Mouse (Mus musculus): ENCODE measurements around the gene Prokr2.

Prokr2 gene

DNA sequence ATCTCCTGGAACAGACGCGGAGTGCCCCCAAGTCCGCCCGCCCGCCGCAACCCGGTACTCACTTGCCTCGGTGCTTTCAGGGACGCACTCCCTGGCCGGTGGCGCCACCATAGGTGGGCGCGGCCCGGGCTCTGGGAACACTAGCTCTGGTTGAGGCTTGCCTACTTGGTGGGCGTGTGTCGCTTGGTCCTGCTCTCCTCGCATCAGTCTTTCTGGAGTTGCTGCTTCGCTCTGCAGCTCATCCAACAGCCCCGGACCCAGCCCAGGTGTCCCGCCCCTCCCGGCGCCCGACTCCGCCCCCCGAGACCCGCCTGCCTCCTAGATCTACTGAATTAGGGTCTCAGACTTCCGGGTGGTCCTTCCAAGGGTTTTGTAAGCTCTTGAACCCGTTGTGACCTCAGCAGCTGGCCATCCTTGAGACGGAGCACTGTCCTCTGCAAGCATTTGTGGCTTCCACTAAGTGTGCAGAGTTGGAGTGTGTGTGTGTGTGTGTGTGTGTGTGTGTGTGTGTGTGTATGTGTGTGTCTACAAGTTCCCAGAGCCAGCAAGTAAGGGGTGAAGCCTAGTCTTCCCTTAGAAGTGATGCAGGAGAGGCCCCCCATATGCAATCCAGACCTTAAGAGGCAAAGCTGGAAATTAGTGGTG, at the start of gene Prokr2:
Gene Prokr2, minus strand, starts transcription at position 254 of the 645 bp plus-strand sequence.
- no peak for DNase-seq

DNA sequence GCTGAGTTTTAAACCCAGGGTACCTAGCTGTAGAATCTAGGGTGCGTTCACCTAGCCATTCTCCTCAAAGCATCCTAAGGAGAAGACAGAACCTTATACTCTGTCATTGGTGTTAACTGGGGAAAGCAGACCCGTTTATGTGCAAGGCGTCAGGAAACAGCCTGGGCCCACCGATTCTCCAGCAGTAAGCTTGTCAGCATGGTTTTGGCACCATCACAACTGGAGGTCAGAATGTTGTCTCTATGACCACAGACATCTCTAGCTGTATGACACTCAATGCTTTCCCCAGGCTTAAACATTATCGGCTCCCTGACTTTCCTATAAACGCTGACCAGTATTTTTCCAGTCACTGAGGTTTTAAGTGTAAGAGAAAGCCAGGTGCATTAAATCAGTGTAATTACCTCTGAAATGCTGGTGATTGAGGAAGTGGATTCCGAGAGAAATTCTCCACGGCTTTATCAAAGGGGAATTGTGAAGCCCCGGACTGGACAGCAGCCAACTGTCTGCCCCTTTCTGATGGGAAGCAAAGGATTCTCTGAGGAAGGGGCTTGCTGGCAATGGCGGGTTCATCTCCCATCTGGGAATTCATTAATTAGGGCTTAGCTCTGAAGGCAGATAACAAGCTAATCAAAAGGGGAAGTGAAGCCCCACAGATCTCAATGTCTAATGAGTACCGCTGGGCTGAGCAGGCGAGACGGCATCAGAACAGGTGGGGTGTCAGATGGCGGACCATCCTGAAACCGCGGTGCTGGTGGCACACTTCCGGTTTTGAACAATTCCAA, 42.1 kb upstream of the Prokr2 start:
- no peak for DNase-seq

DNA sequence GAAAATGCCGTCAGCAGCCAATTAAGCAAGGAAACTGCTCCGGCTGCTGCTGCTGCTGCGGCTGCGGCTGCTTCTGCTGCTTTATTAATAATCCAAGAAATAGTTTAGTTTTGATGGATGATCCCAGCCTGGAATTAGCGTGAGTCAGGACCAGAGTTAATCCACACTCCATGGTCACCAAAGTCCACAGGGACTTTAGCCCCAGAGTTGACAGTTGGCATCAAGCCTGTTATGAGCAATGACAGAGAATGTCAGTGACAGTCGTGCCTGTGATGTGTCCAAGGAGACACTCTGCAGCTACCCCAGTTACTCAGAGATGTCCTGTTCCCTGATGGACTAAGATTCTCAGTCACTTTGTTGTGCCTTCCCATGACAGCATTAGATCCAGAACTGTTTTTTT, 40.3 kb upstream of the Prokr2 start:
- no peak for DNase-seq

DNA sequence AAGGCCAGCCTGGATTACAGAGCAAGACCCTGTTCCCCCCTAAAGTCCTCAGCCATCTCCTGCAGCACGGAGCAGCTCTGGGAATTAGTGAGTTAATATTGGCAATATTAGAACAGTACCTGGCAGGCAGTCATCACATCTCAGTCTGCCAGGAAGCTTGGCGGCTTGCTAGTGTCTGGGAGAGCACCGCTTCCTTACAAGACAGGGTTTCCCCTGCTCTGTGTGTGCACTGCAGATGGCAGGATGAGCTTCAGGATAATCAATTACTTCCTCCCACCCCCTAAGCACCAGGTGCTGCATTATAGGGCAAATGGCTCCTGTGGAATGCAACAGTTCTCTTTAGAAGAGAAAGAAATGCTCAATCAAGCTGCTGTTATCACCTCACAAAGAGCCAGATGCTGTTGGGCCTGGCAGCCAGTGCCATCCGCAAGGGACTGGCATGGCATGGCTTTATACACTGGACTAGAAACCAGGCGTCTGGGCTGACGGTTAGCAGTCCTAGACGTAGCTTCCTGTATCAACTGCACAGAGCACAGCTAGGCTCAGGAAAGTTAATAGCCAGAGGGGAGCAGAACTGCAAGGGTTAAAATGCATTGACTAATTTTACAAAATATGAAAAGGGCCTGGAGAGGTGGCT, 38.3 kb upstream of the Prokr2 start:
- no peak for DNase-seq

DNA sequence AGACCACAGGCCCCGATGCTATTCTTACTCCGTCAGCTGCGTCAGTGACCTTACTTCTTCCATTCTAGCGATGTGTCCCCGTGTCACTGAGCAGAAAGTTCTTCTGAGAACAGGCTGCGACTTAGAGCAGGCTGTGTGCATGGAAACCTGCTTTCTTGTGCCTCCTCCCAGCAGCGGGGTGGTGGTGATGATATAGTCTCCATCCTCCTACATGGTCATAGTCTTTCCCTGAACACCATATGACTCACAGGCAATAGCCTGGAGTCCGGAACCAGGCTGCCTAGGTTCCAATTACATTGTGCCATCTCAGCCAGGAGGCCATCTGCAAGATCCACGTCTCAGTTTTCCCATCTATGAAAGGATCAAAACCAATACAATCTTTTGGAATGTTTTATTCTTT, 37.6 kb upstream of the Prokr2 start:
- no peak for DNase-seq

DNA sequence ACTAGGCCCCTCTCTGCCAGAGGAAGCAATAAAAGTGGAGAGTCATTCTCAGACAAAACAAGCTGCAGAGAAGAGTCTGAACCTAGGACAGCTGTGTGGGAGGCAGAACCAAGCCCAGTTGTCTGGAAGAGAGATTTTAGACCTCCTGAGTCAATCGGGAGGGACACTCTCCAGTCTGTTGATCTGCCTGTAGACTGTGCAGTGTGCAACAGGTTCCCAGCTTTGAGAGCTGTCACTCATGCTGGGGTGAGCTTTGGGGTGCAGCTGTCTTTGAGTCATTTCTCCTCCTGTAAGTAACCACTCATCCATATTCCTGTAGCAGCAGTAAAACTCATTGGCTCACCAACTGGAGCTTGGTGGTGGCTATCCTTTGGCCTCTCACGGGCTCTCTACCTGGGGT, 33.2 kb upstream of the Prokr2 start:
- DNase-seq: no peak

DNA sequence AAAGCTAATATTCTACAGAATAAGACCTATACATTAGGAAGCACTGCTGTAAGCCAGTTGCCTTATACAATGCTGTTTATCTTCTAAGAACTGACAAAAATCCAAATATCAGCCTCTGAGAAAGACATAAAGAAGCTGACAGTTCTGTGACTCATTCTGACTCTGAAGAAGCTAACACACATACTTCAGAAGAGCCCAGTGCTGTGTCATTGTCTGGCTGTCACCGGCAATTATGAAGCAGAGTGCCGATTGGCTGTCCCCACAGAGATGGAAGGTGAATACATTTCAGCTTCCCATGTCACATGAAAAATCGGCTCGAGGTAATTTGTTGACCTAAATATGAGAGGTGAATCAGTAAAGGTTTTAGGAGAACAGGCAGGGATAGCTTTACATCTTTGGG, 24.9 kb upstream of the Prokr2 start:
- DNase-seq: no peak

DNA sequence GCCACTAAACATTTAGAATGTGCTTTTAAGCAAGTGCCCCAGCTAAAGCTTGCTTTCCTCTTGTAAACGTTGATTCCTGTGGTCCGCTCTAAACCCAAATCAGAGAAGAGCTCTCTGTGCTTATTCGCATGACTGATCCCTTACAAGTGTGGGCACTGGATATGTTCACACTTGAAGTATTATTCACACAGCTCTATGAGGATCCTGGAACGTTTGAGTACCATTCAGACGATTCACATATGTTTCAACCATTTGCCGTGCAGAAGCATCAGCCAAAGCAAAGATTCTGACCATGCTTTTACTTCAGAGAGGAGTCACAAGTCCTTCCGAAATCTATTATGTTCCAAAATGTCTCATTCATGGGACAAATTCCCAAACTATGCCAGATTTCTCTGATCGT, 12.9 kb upstream of the Prokr2 start:
- no peak for DNase-seq

DNA sequence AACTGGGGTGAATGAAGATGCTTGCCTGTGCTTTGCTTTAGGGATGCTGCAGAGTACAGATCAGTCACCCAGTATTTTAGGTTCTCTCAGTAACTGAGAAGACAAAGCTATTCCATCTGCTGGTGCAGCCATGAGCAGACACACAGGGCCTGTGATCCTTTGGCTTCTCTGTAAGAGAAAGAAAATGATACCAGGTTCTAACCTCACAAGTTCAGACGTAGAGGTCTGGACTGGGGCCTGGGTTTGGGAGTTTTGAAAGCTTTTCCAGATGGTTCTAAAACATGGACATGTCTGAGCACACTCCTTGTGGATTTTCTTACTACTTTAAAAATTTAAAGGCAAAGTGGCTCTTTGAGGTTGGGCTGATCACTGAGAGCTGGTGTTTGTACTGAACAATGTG, 10.5 kb upstream of the Prokr2 start:
- DNase-seq: no peak

DNA sequence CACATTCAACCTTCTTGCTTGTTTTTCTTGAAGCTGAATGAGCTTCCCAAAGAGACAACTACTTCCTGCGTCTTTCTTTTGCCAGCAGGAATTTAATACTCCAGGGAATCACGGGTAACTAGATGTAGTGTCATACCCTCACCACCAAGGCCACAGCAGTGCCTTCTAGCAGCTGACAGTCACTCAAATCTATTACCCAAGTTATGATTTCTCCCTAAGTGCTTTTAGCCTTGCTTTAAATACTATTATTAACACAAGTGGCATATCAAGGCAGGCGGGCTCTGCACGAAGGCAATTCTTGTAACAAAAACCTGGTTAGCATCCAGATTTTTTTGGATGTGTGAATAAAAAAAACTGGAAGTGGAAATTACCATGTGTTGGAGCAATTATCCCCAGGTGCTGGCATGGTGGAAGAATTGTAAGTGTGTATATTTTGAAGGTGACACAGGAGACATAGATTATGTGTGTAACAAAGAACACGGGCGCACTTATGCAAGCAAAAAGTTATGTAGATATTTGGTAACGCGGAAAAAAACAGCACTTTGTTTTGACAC, 5.4 kb upstream of the Prokr2 start:
- DNase-seq: no peak

DNA sequence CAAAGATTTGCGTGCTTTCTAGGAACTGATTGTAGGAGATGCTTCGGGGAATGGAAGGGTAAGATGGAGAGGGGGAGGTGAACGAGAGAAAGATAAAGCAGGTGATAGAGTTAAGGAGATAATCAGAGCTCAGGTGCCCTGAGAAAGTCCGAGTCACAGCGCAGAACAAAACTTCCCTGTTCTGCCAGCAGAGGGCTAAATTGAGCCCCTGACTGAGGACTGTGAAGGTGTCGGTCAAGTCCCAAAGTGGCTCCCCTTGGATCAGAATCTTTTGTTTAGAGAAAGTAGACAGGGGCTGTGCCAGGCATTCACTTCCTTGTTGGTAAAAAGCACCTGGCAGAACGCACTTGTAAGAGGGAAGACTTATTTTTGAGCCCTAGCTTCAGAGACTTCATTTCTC, 4.3 kb upstream of the Prokr2 start:
- DNase-seq: peak; percentile 15

DNA sequence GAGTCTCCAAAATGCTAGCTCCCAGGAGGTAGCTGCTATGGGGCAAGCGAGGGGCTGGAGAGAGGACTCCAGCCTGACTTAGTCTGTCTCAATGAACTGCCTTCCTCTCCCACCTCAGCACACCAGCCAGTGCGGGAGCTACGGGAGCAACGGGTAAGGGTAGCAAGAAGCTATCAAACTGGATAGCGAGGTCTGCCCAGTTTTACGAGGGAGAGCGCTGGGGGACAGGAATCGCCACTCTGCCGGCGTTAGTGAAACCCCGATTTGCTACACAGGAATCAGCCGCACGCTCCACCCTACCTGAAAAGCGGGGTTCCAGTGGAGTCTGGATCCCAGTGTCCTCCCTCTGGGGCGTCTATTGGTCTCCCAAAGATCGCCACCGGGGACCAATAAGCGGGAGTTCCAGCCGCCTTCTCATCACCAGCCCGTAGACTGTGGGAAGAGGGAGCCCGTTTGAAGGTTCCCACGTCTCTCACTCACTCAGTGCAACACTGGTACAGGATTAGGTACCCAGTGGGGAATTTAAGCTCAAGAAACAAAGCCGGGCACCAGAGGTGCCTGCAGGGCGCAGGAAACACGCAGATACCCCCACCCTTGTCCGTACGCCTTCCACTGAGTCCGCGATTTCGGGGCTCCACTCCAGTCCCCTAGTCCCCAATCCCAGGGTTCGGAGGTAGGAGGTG, 595 bp downstream of the Prokr2 start:
- DNase-seq: no peak

DNA sequence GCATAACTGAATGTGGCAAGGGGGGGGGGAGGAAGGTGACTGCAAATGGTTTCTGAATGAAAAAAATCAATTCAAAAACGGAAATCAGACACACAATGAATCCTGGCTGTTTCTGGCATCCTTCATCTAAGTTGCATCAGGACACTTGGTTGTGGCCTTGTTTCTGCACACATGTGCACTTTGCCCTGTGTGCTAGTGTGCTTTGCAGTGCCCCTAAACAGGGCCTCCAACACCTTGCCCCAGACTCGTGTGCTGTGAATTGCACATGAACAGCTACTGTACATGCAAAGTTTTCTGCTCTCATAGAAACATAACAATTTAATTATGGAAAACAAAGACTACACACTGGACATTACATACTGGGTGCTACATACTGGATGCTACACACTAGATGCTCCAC, 2.9 kb downstream of the Prokr2 start:
- no peak for DNase-seq

DNA sequence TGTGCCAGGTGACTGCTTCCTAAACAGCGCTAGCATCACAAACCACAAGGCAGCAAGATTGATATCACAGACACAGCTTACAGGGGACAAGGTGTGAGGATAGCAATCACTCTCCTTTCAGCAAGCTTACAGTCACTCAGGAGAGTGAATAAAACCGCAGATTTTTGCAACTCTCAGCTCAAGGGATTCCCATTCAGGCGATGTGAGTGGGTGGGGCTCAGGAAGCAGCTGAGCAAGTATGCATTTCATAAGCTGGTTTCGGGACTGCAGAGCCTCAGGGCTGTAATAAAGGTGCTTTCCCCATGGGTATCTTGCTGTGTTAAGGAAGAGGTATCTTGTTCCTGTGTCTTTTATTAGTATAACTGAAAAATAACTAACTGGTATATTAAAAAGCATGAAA, 5.6 kb downstream of the Prokr2 start:
- DNase-seq: no peak

DNA sequence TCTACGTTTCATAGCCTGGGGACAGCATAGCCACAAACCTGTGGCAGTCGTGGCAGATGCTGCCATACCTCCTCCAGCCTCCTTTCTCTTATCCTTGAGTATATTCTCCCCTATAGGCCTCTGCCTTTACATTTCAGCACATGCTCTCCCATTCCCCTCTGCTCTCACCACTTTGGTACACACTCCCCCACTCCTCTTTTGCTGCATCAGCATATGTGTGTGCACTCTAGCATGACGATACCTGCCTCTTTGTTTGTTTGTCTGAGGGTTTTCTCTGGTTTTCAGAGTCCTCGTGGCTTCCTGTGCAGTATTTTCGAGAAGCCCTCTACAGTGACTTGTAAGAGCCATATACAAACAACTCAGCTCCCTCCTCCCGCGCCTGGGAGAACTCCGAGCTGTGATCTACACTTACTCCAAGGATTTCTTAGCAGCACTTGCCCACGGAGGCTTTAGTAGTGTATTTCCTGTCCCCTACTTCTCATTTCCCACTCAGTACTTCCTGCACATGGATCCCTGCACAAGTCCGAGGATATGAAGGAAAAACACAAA, 6.6 kb downstream of the Prokr2 start:
- no peak for DNase-seq

DNA sequence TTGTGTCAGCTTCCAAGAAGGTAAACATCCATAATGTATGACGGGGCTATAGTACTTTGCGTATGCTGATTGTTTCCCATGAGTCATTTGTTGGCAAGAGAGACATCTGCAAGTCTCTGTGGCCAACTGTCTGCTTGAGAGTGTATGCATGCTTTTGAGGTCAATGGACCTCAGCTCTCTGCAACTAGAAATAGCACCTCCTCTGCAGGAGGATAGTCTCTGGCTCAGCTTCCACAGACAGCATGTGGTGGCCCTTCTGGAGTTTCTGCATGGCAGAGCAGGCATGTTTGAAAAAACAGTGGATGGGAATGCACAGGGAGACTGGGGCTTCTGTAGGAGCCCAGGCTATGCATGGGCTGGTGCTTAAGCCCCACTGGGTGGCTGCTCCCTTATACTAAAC, 7.8 kb downstream of the Prokr2 start:
- no peak for DNase-seq

DNA sequence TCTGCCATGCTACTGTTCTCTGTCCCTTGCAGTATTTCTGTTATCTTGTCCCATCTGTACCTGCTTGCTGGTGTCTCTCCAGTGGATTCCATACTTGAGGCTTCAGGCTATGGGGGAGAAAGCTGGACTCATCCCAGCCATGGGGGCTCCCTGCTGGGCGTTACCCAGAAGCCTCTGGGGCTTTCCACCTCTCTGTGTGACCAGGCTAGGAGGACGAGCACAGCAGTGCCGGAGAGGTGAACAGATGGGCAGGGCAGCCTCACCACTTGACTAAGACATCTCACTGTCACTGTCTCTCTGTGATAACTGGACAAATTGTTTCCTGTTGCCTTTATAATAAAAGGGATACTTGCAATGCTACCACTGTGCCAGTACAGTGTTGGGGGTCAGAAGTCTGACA, 9.5 kb downstream of the Prokr2 start:
- no peak for DNase-seq

DNA sequence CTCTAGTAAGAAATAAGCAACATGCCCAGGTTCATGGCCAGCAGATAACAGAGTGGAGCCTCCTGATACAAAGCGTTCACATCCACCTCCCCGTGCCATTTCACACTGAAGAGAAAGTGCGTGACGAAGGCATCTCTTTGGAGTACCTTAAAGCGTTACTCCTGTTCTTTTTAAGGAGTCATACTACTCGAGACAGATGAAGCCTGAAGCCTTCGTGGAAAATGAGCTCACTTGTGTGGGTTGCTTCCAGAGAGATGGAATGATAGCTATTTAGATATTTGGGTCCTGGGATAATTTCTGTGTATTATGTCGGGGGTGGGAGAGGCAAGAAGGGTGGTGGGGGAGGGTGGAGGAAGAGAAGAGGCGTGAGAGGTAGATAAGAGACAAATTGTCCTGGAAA, 10.1 kb downstream of the Prokr2 start:
- DNase-seq: no peak

DNA sequence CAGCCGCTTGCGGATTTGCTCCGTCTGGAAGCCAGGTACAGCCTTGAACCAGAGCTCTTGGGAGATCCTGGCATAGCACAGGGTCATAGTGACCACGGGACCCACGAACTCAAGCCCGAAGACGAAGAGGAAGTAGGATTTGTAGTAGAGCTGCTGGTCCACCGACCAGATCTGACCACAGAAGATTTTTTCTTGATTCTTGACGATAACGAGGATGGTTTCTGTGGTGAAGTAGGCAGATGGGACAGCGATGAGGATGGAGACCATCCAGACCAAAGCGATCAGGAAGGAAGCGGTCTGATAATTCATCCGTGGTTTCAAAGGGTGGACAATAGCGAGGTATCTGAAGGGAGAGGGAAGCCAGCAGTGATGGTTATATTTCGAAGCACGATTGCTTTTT, 11.5 kb downstream of the Prokr2 start:
- no peak for DNase-seq

DNA sequence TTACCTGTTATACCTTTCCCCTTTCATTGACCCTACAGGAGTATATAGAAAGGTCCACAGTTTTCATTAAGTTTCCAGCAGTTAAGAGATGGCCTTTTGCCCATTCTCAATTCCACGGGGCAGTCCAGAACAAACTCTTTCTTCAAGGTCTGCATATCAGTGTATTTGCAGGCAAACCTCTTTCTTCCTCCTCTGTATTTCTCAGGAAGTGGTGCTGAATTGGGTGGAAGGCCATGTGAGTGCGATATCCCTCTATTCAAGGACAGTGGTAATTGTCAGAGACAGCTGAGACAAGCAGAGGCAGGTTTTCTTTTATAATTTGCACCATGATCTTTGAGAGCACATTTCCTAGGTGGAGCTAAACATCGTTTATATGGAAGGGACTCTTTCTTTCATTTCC, 16.8 kb downstream of the Prokr2 start:
- no peak for DNase-seq

DNA sequence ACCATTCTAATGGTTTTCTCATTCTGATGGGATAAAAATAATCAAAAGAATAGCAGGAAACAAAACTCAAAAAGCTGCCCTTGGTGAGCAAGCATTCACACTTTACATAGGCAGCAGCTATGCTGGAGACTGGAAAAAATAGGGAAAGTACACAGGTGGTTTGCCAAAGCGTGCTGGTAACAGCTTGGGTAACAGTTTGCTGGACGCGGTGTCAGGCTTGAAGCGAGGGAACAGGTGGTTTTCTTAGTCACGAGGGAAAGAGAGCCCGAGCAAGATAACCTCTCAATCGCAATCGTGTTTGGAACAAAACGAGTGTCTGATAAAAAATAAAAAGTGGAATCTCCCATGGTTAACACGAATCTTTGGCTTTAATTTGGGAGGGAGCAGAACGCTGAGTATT, 41.4 kb downstream of the Prokr2 start:
- DNase-seq: no peak

DNA sequence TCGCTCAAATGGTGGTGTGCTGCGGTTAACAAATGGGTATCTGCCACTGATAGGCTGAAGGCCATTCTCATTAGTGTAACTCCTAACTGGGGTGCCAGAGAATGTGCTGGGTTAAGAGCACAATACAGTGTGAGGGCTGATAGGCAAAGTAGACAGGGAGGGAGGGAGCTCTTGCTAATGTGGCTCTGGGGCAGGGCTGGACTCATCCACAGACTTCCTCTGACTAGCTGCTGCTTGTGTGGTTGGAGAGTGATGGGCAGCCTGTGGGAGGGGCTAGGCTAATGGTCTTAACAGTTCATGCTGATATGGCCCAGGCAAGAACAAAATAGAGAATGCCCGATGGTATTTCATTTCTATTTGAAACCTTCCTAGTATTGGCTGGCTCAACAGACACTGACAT, 44.0 kb downstream of the Prokr2 start:
- no peak for DNase-seq

DNA sequence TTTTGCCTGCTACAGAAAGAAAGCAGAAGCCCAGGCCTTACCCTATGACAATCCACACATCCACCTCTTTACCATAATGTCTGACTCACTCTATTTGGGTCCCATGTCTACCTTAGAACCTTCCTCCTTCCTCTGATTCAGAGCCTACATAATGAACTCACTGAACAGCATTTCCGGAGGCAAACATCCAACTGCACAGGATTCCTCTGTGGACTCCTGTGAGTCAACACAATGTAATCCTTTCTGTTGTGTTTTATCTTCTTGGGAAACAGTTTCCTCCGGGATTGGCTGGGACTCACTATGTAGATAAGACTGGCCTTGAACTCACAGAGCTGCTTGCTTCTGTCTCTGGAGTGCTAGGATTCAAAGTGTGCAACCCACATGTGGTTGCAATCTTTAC, 44.9 kb downstream of the Prokr2 start:
- DNase-seq: no peak

Measured in lung, postnatal 36 days (tissue).